In genomic region chr3:109451966-109452365, GRCm38 (mm10) we compare ENCODE assay signal across 14 mouse cellular contexts.
DNase-seq lines count a peak whose midpoint lies in the region; ATAC-seq and TF ChIP-seq lines count a peak whose summit lies in the region.
"Had no signal": no experiment of that assay in that cellular context is flagged by ENCODE, and none has a peak within 500 bp of the region (broad histone marks: within the 10 kb centered on the region; RNA-seq: fewer than 3 reads in every experiment).

No protein-coding gene starts in this region.

- intact Hi-C loops in heart, postnatal 36 days (cut with DNase I) = no loop called here

- no peaks in the 10 kb centered on the region for H3K36me3 ChIP-seq in heart, embryonic 10.5 days
- H3K36me3 ChIP-seq in lung, embryonic 16.5 days (ENCODE audit: control insufficient read depth, insufficient read depth, low read length) = no peaks in the 10 kb centered on the region
- no peaks in the 10 kb centered on the region for H3K36me3 ChIP-seq in midbrain, postnatal 0 days (ENCODE audit: insufficient read depth, low read length)
- no peaks in the 10 kb centered on the region for H3K36me3 ChIP-seq in midbrain, embryonic 14.5 days (ENCODE audit: control insufficient read depth, insufficient read depth, low read length)
- H3K36me3 ChIP-seq: limb, embryonic 12.5 days had no signal

- TF ChIP-seq CTCF in lung, adult 2 months (IDR thresholded peaks at IDR 0.05; ENCODE audit: insufficient read depth, low read length) = no peak
- no peak for TF ChIP-seq CTCF in midbrain, postnatal 0 days (IDR thresholded peaks at IDR 0.05)

- TF ChIP-seq POLR2A in lung, adult 2 months (IDR thresholded peaks at IDR 0.05; ENCODE audit: borderline replicate concordance, extremely low read depth, low read depth, low read length) = no peak

- H3K9ac ChIP-seq in lung, embryonic 16.5 days (ENCODE audit: low read length) = no peak overlapping the region
- H3K9ac ChIP-seq in midbrain, postnatal 0 days (replicated peaks; ENCODE audit: low read length, poor library complexity, severe bottlenecking) = no peak overlapping the region
- H3K9ac ChIP-seq in midbrain, embryonic 14.5 days (replicated peaks; ENCODE audit: low read length) = no peak overlapping the region
- H3K9ac ChIP-seq: limb, embryonic 12.5 days had no signal

- H3K4me2 ChIP-seq in lung, embryonic 16.5 days (ENCODE audit: low read depth, low read length) = no peak overlapping the region
- no peak overlapping the region for H3K4me2 ChIP-seq in midbrain, postnatal 0 days (ENCODE audit: low read depth, low read length, poor library complexity, severe bottlenecking)
- H3K4me2 ChIP-seq in midbrain, embryonic 14.5 days (ENCODE audit: low read length) = no peak overlapping the region
- H3K4me2 ChIP-seq: limb, embryonic 12.5 days; midbrain, embryonic 11.5 days had no signal

- DNase-seq in heart, embryonic 10.5 days (ENCODE audit: low spot score) = no peak
- DNase-seq in heart, postnatal 36 days = no peak
- DNase-seq in lung, adult 2 months = no peak
- DNase-seq in kidney, postnatal 36 days = peak; percentile 12 to 31
- DNase-seq in naive thymus-derived CD4-positive, alpha-beta T cell, adult 2 months (ENCODE audit: low read depth) = peak; percentile 21
- no peak for DNase-seq in midbrain, postnatal 0 days (ENCODE audit: low spot score)
- DNase-seq in midbrain, embryonic 14.5 days = no peak
- DNase-seq: B cell, adult 2 months; cerebellum, adult 9-10 months; thymus, postnatal 36 days had no signal

- no peaks in the 10 kb centered on the region for H3K27me3 ChIP-seq in heart, embryonic 10.5 days (ENCODE audit: insufficient read depth, poor library complexity, severe bottlenecking)
- no peaks in the 10 kb centered on the region for H3K27me3 ChIP-seq in lung, embryonic 16.5 days (ENCODE audit: control insufficient read depth, insufficient read depth, low read depth, low read length)
- no peaks in the 10 kb centered on the region for H3K27me3 ChIP-seq in midbrain, postnatal 0 days (ENCODE audit: insufficient read depth, low read length)
- no peaks in the 10 kb centered on the region for H3K27me3 ChIP-seq in midbrain, embryonic 14.5 days (ENCODE audit: control insufficient read depth, insufficient read depth, low read length)
- H3K27me3 ChIP-seq: limb, embryonic 12.5 days had no signal

- H3K4me3 ChIP-seq in heart, embryonic 10.5 days = no peak overlapping the region
- H3K4me3 ChIP-seq in lung, embryonic 16.5 days (ENCODE audit: low read length) = no peak overlapping the region
- no peak overlapping the region for H3K4me3 ChIP-seq in lung, adult 2 months (replicated peaks; ENCODE audit: extremely low read depth, low read depth, low read length)
- no peak overlapping the region for H3K4me3 ChIP-seq in midbrain, postnatal 0 days (ENCODE audit: low read depth, low read length)
- H3K4me3 ChIP-seq in midbrain, embryonic 14.5 days (replicated peaks; ENCODE audit: low read depth, low read length) = no peak overlapping the region
- H3K4me3 ChIP-seq: limb, embryonic 12.5 days had no signal

- peak; percentile 52; the same call in 1 of the 2 replicates for ATAC-seq in lung, embryonic 16.5 days (ENCODE audit: low read depth)
- no peak for ATAC-seq in midbrain, postnatal 0 days (ENCODE audit: low FRiP score)
- no peak for ATAC-seq in midbrain, embryonic 14.5 days (ENCODE audit: low FRiP score, low TSS enrichment)
- ATAC-seq: intestine, embryonic 16.5 days had no signal

- 41% methylated on average over 2 of the region's 2 CpGs for whole genome bisulfite sequencing in heart, embryonic 10.5 days
- WGBS in lung, embryonic 16.5 days = 56% methylated on average over 2 of the region's 2 CpGs
- 39% methylated on average over 2 of the region's 2 CpGs for WGBS in lung, adult 2 months
- 71% methylated on average over 2 of the region's 2 CpGs for WGBS in midbrain, postnatal 0 days
- 91% methylated on average over 2 of the region's 2 CpGs for whole genome bisulfite sequencing in midbrain, embryonic 14.5 days

- H3K27ac ChIP-seq in heart, embryonic 10.5 days = peak overlapping the region; percentile 16; the same call in 1 of the 2 replicates
- H3K27ac ChIP-seq in lung, embryonic 16.5 days (ENCODE audit: low read length) = no peak overlapping the region
- H3K27ac ChIP-seq in midbrain, postnatal 0 days (ENCODE audit: low read depth, low read length) = no peak overlapping the region
- H3K27ac ChIP-seq in midbrain, embryonic 14.5 days (replicated peaks; ENCODE audit: low read depth, low read length) = no peak overlapping the region
- H3K27ac ChIP-seq: limb, embryonic 12.5 days had no signal

- H3K9me3 ChIP-seq in heart, embryonic 10.5 days = no peaks in the 10 kb centered on the region
- no peaks in the 10 kb centered on the region for H3K9me3 ChIP-seq in lung, embryonic 16.5 days (ENCODE audit: control insufficient read depth, low read length)
- no peaks in the 10 kb centered on the region for H3K9me3 ChIP-seq in midbrain, postnatal 0 days (ENCODE audit: low read length)
- no peaks in the 10 kb centered on the region for H3K9me3 ChIP-seq in midbrain, embryonic 14.5 days (ENCODE audit: control insufficient read depth, low read length)
- H3K9me3 ChIP-seq: limb, embryonic 12.5 days had no signal

- H3K4me1 ChIP-seq in heart, embryonic 10.5 days = 0 out of 2 replicates have a peak, but pooled peaks cover 10% of the 10 kb centered on the region
- no peaks in the 10 kb centered on the region; the same call in 1 of the 2 replicates for H3K4me1 ChIP-seq in lung, embryonic 16.5 days (replicated peaks; ENCODE audit: control insufficient read depth, insufficient read depth, low read length)
- peaks cover 12% of the 10 kb centered on the region for H3K4me1 ChIP-seq in lung, adult 2 months (ENCODE audit: control insufficient read depth, insufficient read depth, low read length)
- H3K4me1 ChIP-seq in midbrain, postnatal 0 days (ENCODE audit: insufficient read depth, low read length) = no peaks in the 10 kb centered on the region
- H3K4me1 ChIP-seq in midbrain, embryonic 14.5 days (ENCODE audit: control insufficient read depth, insufficient read depth, low read length) = no peaks in the 10 kb centered on the region
- H3K4me1 ChIP-seq: limb, embryonic 12.5 days had no signal

Comparison
In these comparisons a context has a peak if more than half of its experiments do, and no peak if none do; other contexts are left out.
1. DNase-seq: peak in kidney, postnatal 36 days (2 of 2) and naive thymus-derived CD4-positive, alpha-beta T cell, adult 2 months (single experiment); none in heart, embryonic 10.5 days (single experiment), heart, postnatal 36 days (0 of 2), lung, adult 2 months (single experiment), midbrain, postnatal 0 days (single experiment) and midbrain, embryonic 14.5 days (single experiment).